Mouse (Mus musculus) limb, embryonic 12.5 days (tissue): ENCODE data around the gene Usp11. TPM values are rescaled to one million over a fixed set of nuclear protein-coding genes. Genes with fewer than 3 reads are reported as not detected.

Source experiments
- ATAC-seq: fragments of 200-750 bp; cut with Nextera tagmentation; 2 replicates; pipeline ENCODE4 v1.8.0; 2017; ENCODE audit warnings: low read depth, moderate TSS enrichment; ENCODE audit not compliant: insufficient number of reproducible peaks, insufficient read depth, low FRiP score, low TSS enrichment
- H3K27ac ChIP-seq: fragments of 300-500 bp; sonication (generic); 2 replicates; pipeline ENCODE4 v1.5.1; 2016; ENCODE audit warnings: mild to moderate bottlenecking, moderate library complexity
- H3K27me3 ChIP-seq: fragments of 300-500 bp; sonication (generic); 2 replicates; pipeline ENCODE4 v1.6.1; 2016; ENCODE audit warnings: mild to moderate bottlenecking, moderate library complexity
- H3K36me3 ChIP-seq: fragments of 300-500 bp; sonication (generic); 2 replicates; pipeline ENCODE4 v1.6.1; 2016; ENCODE audit warnings: mild to moderate bottlenecking, moderate library complexity
- H3K4me1 ChIP-seq: fragments of 300-500 bp; sonication (generic); replicated peaks from 2 replicates; pipeline ENCODE4 v1.6.1; 2016
- H3K4me2 ChIP-seq: fragments of 300-500 bp; sonication (generic); 2 replicates; pipeline ENCODE4 v1.6.1; 2016; ENCODE audit warnings: mild to moderate bottlenecking, moderate library complexity
- H3K4me3 ChIP-seq: fragments of 300-500 bp; sonication (generic); replicated peaks from 2 replicates; pipeline ENCODE4 v1.5.1; 2016; ENCODE audit warnings: mild to moderate bottlenecking
- H3K9ac ChIP-seq: fragments of 300-500 bp; sonication (generic); replicated peaks from 2 replicates; pipeline ENCODE4 v1.6.1; 2016; ENCODE audit warnings: mild to moderate bottlenecking, moderate library complexity
- H3K9me3 ChIP-seq: fragments of 300-500 bp; sonication (generic); 2 replicates; pipeline ENCODE4 v1.6.1; 2016; ENCODE audit warnings: mild to moderate bottlenecking, moderate library complexity
- WGBS: fragments of 180-500 bp; shearing (Covaris S2); methylation state at CpG from one replicate; pipeline ENCODE4 v1.1.7; 2016; 5-methylcytosine and 5-hydroxymethylcytosine counted together
- polyA plus RNA-seq: library from polyadenylated mRNA; unstranded; fragments of >200 nt; fragmentation: Nextera tagmentation; extraction: Ambion mirVana; gene quantifications from 2 replicates; pipeline ENCODE4 v1.2.1, GENCODE M21; 2016

Gene Usp11
- polyA plus RNA-seq: 49.5 and 60.6 TPM in 2 replicates

- H3K4me3 ChIP-seq: peak within 1 kb of the TSS; percentile 54
- H3K9me3 ChIP-seq: no peaks in the 10 kb centered on the region
- peak; percentile 34 for ATAC-seq
- H3K4me1 ChIP-seq: no peaks in the 10 kb centered on the region
- H3K27ac ChIP-seq: peak within 1 kb of the TSS; percentile 94
- H3K36me3 ChIP-seq: peaks cover 10% of the 10 kb centered on the region
- peak within 1 kb of the TSS; percentile 66 for H3K9ac ChIP-seq
- 17% methylated on average over 32 of the region's 32 CpGs for WGBS
- H3K4me2 ChIP-seq: peak within 1 kb of the TSS; percentile 47
- H3K27me3 ChIP-seq: no peaks in the 10 kb centered on the region
These were observed at the start of gene Usp11 for GRCm38 (mm10) chrX:20703741-20704290. TSS of gene Usp11 (plus strand) at chrX:20703906.

- Histone ChIP-seq H3K4me2 (peak overlapping the region; percentile 69), H3K4me3 (peak overlapping the region; percentile 49; the same call in 1 of the 2 replicates)
- WGBS: 27% methylated on average over 5 of the region's 5 CpGs
These were observed 46.1 kb upstream of the Usp11 start for GRCm38 (mm10) chrX:20657593-20657992.

GRCm38 (mm10) chrX:20658026-20658652 lies 45.6 kb upstream of the Usp11 start, which contains the start of gene Uba1:
TSS of gene Uba1 (plus strand) at chrX:20658326.
- Histone ChIP-seq H3K4me2 (peak within 1 kb of the TSS; percentile 69), H3K27ac (peak within 1 kb of the TSS; percentile 29; the same call in 1 of the 2 replicates), H3K4me1 (no peaks in the 10 kb centered on the region), H3K4me3 (peak within 1 kb of the TSS; percentile 49), H3K9me3 (no peaks in the 10 kb centered on the region), H3K27me3 (no peaks in the 10 kb centered on the region), H3K9ac (peak within 1 kb of the TSS; percentile 51; the same call in 1 of the 2 replicates), H3K36me3 (no peaks in the 10 kb centered on the region)
- WGBS: 13% methylated on average over 27 of the region's 27 CpGs
- peak; percentile 88 for ATAC-seq

More at GRCm38 (mm10) chrX:20657593-20657992, 46.1 kb upstream of the Usp11 start:
- Histone ChIP-seq H3K27ac (no peak overlapping the region), H3K36me3 (no peaks in the 10 kb centered on the region), H3K9ac (no peak overlapping the region), H3K9me3 (no peaks in the 10 kb centered on the region), H3K27me3 (no peaks in the 10 kb centered on the region), H3K4me1 (no peaks in the 10 kb centered on the region)
- 0 out of 2 replicates have a peak, but pooled peaks have one; percentile 4 for ATAC-seq

GRCm38 (mm10) chrX:20658891-20659406 lies 44.8 kb upstream of the Usp11 start:
- ATAC-seq: no peak
- Histone ChIP-seq H3K27me3 (no peaks in the 10 kb centered on the region), H3K4me3 (peak overlapping the region; percentile 49), H3K27ac (peak overlapping the region; percentile 29; the same call in 1 of the 2 replicates), H3K9ac (peak overlapping the region; percentile 51; the same call in 1 of the 2 replicates), H3K9me3 (no peaks in the 10 kb centered on the region), H3K4me2 (peak overlapping the region; percentile 69), H3K36me3 (no peaks in the 10 kb centered on the region), H3K4me1 (0 out of 2 replicates have a peak, but pooled peaks cover 3% of the 10 kb centered on the region)
- 16% methylated on average over 24 of the region's 24 CpGs for WGBS

GRCm38 (mm10) chrX:20662317-20662715 lies 41.4 kb upstream of the Usp11 start:
- Histone ChIP-seq H3K9me3 (no peaks in the 10 kb centered on the region), H3K27me3 (no peaks in the 10 kb centered on the region), H3K4me2 (no peak overlapping the region), H3K9ac (no peak overlapping the region), H3K4me1 (0 out of 2 replicates have a peak, but pooled peaks cover 4% of the 10 kb centered on the region), H3K4me3 (no peak overlapping the region), H3K36me3 (peaks cover 16% of the 10 kb centered on the region; the same call in 1 of the 2 replicates), H3K27ac (no peak overlapping the region)
- no peak for ATAC-seq
- 32% methylated on average over 5 of the region's 5 CpGs for WGBS

GRCm38 (mm10) chrX:20662716-20663443 lies 40.8 kb upstream of the Usp11 start:
- Histone ChIP-seq H3K4me2 (peak overlapping the region; percentile 65), H3K27ac (peak overlapping the region; percentile 59; the same call in 1 of the 2 replicates), H3K4me3 (peak overlapping the region; percentile 57), H3K9ac (peak overlapping the region; percentile 66), H3K4me1 (0 out of 2 replicates have a peak, but pooled peaks cover 4% of the 10 kb centered on the region), H3K36me3 (peaks cover 17% of the 10 kb centered on the region; the same call in 1 of the 2 replicates), H3K9me3 (no peaks in the 10 kb centered on the region), H3K27me3 (no peaks in the 10 kb centered on the region)
- peak; percentile 90 for ATAC-seq
- WGBS: 16% methylated on average over 28 of the region's 28 CpGs

- 18% methylated on average over 9 of the region's 9 CpGs for WGBS
These were observed 40.3 kb upstream of the Usp11 start for GRCm38 (mm10) chrX:20663444-20663790.

GRCm38 (mm10) chrX:20687519-20688067 lies 16.1 kb upstream of the Usp11 start, which contains the start of gene Cdk16:
TSS of gene Cdk16 (plus strand) at chrX:20687954.
- Histone ChIP-seq H3K27ac (peak within 1 kb of the TSS; percentile 97), H3K36me3 (peaks cover 13% of the 10 kb centered on the region), H3K4me2 (peak within 1 kb of the TSS; percentile 63), H3K9ac (peak within 1 kb of the TSS; percentile 81), H3K27me3 (no peaks in the 10 kb centered on the region), H3K4me3 (peak within 1 kb of the TSS; percentile 61), H3K4me1 (0 out of 2 replicates have a peak, but pooled peaks cover 10% of the 10 kb centered on the region), H3K9me3 (no peaks in the 10 kb centered on the region)
- 17% methylated on average over 16 of the region's 16 CpGs for WGBS
- ATAC-seq: peak; percentile 93

More at GRCm38 (mm10) chrX:20663444-20663790, 40.3 kb upstream of the Usp11 start:
- Histone ChIP-seq H3K4me1 (0 out of 2 replicates have a peak, but pooled peaks cover 4% of the 10 kb centered on the region), H3K36me3 (peaks cover 23% of the 10 kb centered on the region; the same call in 1 of the 2 replicates), H3K4me3 (peak overlapping the region; percentile 57), H3K9ac (peak overlapping the region; percentile 66), H3K27me3 (no peaks in the 10 kb centered on the region), H3K4me2 (peak overlapping the region; percentile 65), H3K9me3 (no peaks in the 10 kb centered on the region), H3K27ac (no peak overlapping the region)
- ATAC-seq: no peak

GRCm38 (mm10) chrX:20688068-20688547 lies 15.6 kb upstream of the Usp11 start:
- ATAC-seq: peak; percentile 89
- peak overlapping the region; percentile 63 for H3K4me2 ChIP-seq
- 15% methylated on average over 33 of the region's 33 CpGs for WGBS
- H3K27ac ChIP-seq: peak overlapping the region; percentile 97
- H3K36me3 ChIP-seq: peaks cover 13% of the 10 kb centered on the region
- peak overlapping the region; percentile 61 for H3K4me3 ChIP-seq
- no peaks in the 10 kb centered on the region for H3K27me3 ChIP-seq
- peak overlapping the region; percentile 81 for H3K9ac ChIP-seq
- H3K4me1 ChIP-seq: 0 out of 2 replicates have a peak, but pooled peaks cover 10% of the 10 kb centered on the region
- no peaks in the 10 kb centered on the region for H3K9me3 ChIP-seq

GRCm38 (mm10) chrX:20688615-20689014 lies 15.1 kb upstream of the Usp11 start:
- Histone ChIP-seq H3K27me3 (no peaks in the 10 kb centered on the region), H3K36me3 (peaks cover 16% of the 10 kb centered on the region), H3K27ac (peak overlapping the region; percentile 97), H3K9ac (peak overlapping the region; percentile 81), H3K4me1 (0 out of 2 replicates have a peak, but pooled peaks cover 10% of the 10 kb centered on the region), H3K9me3 (no peaks in the 10 kb centered on the region), H3K4me2 (peak overlapping the region; percentile 63), H3K4me3 (peak overlapping the region; percentile 61)
- 10% methylated on average over 29 of the region's 35 CpGs for WGBS
- ATAC-seq: peak; percentile 44
